Mouse (Mus musculus): Measurements from ENCODE around the gene Lamc2. TPM values are rescaled to one million over a fixed set of nuclear protein-coding genes. Genes with fewer than 3 reads are reported as not detected.
A peak's percentile ranks its signal among the peaks of the same experiment; 100 is the strongest.

Lamc2 gene
- total and polyA plus RNA-seq, 3 experiments = 0.03 to 0.04 TPM; not detected in 1

DNA sequence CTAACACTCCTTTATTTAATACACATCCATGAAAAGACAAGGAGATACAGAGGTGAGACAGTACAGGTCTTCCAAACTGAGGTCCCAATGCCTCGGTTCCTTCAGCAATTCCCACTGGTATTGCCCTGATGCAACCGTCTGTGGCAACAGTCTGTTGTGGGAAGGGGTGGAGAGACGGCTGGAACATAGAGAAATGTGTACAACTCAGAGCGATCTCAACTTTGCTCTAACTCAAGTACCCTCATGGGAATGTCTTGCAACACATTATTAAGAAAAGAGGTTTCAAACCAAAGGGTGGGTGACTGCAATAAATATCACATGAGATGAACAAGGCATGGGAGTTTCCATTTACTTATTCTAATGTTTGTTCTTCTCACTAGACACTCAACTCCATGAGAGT lies 63.5 kb downstream of the Lamc2 start:
- peaks cover 2% of the 10 kb centered on the region in 2 experiments; a peak in 1 of 4 replicates for H3K27me3 ChIP-seq (ENCODE audit: control insufficient read depth in 1 of 2, insufficient read depth in 2 of 2, low read length in 2 of 2)
- H3K27ac ChIP-seq (ENCODE audit: control insufficient read depth, low read depth, low read length) = no peak overlapping the region
- H3K36me3 ChIP-seq (ENCODE audit: control insufficient read depth in 1 of 2, insufficient read depth in 2 of 2, low read length in 2 of 2) = peaks cover 0 to 10% of the 10 kb centered on the region in 2 experiments; a peak in 2 of 4 replicates
- no peaks in the 10 kb centered on the region for H3K79me2 ChIP-seq (ENCODE audit: control insufficient read depth, insufficient read depth, low read length, poor library complexity)
- peaks cover 5 to 24% of the 10 kb centered on the region in 2 experiments for H3K4me1 ChIP-seq (ENCODE audit: control insufficient read depth in 1 of 2, insufficient read depth in 2 of 2, low read length in 2 of 2)
- no peak overlapping the region for H3K9ac ChIP-seq (ENCODE audit: control insufficient read depth, low read depth, low read length, poor library complexity, severe bottlenecking)
- H3K9me3 ChIP-seq (replicated peaks; ENCODE audit: insufficient read depth, low read length) = no peaks in the 10 kb centered on the region
- no peak for DNase-seq (ENCODE audit: low read depth, low spot score)
- no peak for TF ChIP-seq RAD21 (IDR thresholded peaks at IDR 0.05; ENCODE audit: low read depth, low read length)
- no peak for TF ChIP-seq HCFC1 (IDR thresholded peaks at IDR 0.05; ENCODE audit: low read depth, low read length)
- TF ChIP-seq POLR2A (IDR thresholded peaks at IDR 0.05; ENCODE audit: control insufficient read depth in 1 of 2, insufficient read depth in 1 of 2, low read depth in 1 of 2, low read length in 2 of 2, poor library complexity in 1 of 2) = no peak
- TF ChIP-seq TCF12 (IDR thresholded peaks at IDR 0.05; ENCODE audit: low read depth, low read length) = no peak
- no peak for TF ChIP-seq ZKSCAN1 (IDR thresholded peaks at IDR 0.05; ENCODE audit: low read depth, low read length)
- no peak for TF ChIP-seq TAL1 (IDR thresholded peaks at IDR 0.05; ENCODE audit: low read length)
- TF ChIP-seq NELFE (IDR thresholded peaks at IDR 0.05; ENCODE audit: low read depth, low read length) = no peak
- TF ChIP-seq KAT2A (conservative IDR thresholded peaks at IDR 0.05; ENCODE audit: low read depth, low read length) = no peak
- TF ChIP-seq USF2 (IDR thresholded peaks at IDR 0.05; ENCODE audit: borderline replicate concordance in 1 of 2, insufficient read depth in 1 of 2, low read depth in 1 of 2, low read length in 2 of 2) = no peak
- TF ChIP-seq ETS1 (IDR thresholded peaks at IDR 0.05; ENCODE audit: low read depth, low read length) = no peak
- no peak for TF ChIP-seq SMC3 (IDR thresholded peaks at IDR 0.05; ENCODE audit: low read depth, low read length)
- TF ChIP-seq E2F4 (IDR thresholded peaks at IDR 0.05; ENCODE audit: borderline replicate concordance, low read depth, low read length) = no peak
- no peak for TF ChIP-seq TBP (IDR thresholded peaks at IDR 0.05; ENCODE audit: low read depth, low read length)
- TF ChIP-seq POLR2AphosphoS2 (IDR thresholded peaks at IDR 0.05; ENCODE audit: low read length) = no peak
- no peak for TF ChIP-seq BHLHE40 (IDR thresholded peaks at IDR 0.05; ENCODE audit: borderline replicate concordance, low read depth, low read length)
- no peak overlapping the region for H3K4me3 ChIP-seq (ENCODE audit: control insufficient read depth in 1 of 2, insufficient read depth in 1 of 2, low read depth in 2 of 2, low read length in 2 of 2)

DNA sequence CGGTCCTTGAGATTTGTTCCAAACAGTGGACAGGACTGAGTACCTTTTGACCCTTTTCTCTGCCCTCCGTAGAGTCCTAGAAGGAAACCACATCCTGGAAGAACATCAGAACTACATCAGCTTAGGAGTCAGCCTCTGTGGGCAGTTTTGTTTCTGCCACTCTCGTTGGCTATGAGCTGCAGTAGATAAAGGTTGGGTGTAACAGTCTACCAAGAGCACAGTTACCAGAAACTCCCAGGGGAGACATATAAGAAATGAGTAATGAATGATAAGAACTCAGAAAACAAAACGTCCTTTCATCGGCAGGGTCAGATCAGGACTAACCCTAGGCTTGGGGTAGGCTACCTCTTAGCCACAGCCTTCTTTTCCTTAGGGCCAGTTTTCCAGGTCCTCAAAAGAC lies 64.9 kb downstream of the Lamc2 start:
- H3K9me3 ChIP-seq (replicated peaks; ENCODE audit: insufficient read depth, low read length) = no peaks in the 10 kb centered on the region
- DNase-seq (ENCODE audit: low read depth, low spot score) = peak; percentile 66
- TF ChIP-seq EP300 (IDR thresholded peaks at IDR 0.05; ENCODE audit: low read depth in 1 of 2, low read length in 2 of 2) = peak; percentile 25 to 62; a peak in 2 of 4 replicates
- no peak for TF ChIP-seq POLR2AphosphoS5 (IDR thresholded peaks at IDR 0.05; ENCODE audit: borderline replicate concordance, low read depth, low read length)
- TF ChIP-seq GATA1 (IDR thresholded peaks at IDR 0.05; ENCODE audit: low read depth, low read length) = peak; percentile 71
- TF ChIP-seq MYB (IDR thresholded peaks at IDR 0.05; ENCODE audit: low read depth, low read length) = peak; percentile 67
- no peak for TF ChIP-seq CHD2 (IDR thresholded peaks at IDR 0.05; ENCODE audit: low read length)
- no peak for TF ChIP-seq CTCF (IDR thresholded peaks at IDR 0.05 in 2 of 3, conservative IDR thresholded peaks at IDR 0.05 in 1 of 3; ENCODE audit: control insufficient read depth in 1 of 3, insufficient read depth in 1 of 3, low read depth in 2 of 3, low read length in 3 of 3, poor library complexity in 1 of 3, severe bottlenecking in 1 of 3)
- TF ChIP-seq HCFC1 (IDR thresholded peaks at IDR 0.05; ENCODE audit: low read depth, low read length) = no peak
- no peak for TF ChIP-seq BHLHE40 (IDR thresholded peaks at IDR 0.05; ENCODE audit: borderline replicate concordance, low read depth, low read length)
- TF ChIP-seq TBP (IDR thresholded peaks at IDR 0.05; ENCODE audit: low read depth, low read length) = 0 out of 2 replicates have a peak, but pooled peaks have one; percentile 23
- H3K36me3 ChIP-seq (ENCODE audit: control insufficient read depth in 1 of 2, insufficient read depth in 2 of 2, low read length in 2 of 2) = peaks cover 0 to 10% of the 10 kb centered on the region in 2 experiments; a peak in 2 of 4 replicates
- no peaks in the 10 kb centered on the region for H3K79me2 ChIP-seq (ENCODE audit: control insufficient read depth, insufficient read depth, low read length, poor library complexity)
- peak overlapping the region in 1 of 2 experiments; percentile 22; a peak in 1 of 4 replicates for H3K4me3 ChIP-seq (ENCODE audit: control insufficient read depth in 1 of 2, insufficient read depth in 1 of 2, low read depth in 2 of 2, low read length in 2 of 2)
- H3K27me3 ChIP-seq (ENCODE audit: control insufficient read depth in 1 of 2, insufficient read depth in 2 of 2, low read length in 2 of 2) = peaks cover 0 to 2% of the 10 kb centered on the region in 2 experiments; a peak in 1 of 4 replicates
- H3K27ac ChIP-seq (ENCODE audit: control insufficient read depth, low read depth, low read length) = no peak overlapping the region; the same call in 1 of the 2 replicates
- H3K4me1 ChIP-seq (ENCODE audit: control insufficient read depth in 1 of 2, insufficient read depth in 2 of 2, low read length in 2 of 2) = peaks cover 5 to 24% of the 10 kb centered on the region in 2 experiments
- H3K9ac ChIP-seq (ENCODE audit: control insufficient read depth, low read depth, low read length, poor library complexity, severe bottlenecking) = no peak overlapping the region

All from MEL (cell line).